Mouse (Mus musculus): ENCODE data around the gene Rif1.
"Not testable (repeated sequence)": the region's sequence is repeated elsewhere in the genome, so short reads cannot be mapped to it uniquely, and the experiment has no call there.

Rif1 gene

GRCm38 (mm10) chr2:52072065-52072490 lies 554 bp upstream of the Rif1 start:
- no peak for DNase-seq

DNA sequence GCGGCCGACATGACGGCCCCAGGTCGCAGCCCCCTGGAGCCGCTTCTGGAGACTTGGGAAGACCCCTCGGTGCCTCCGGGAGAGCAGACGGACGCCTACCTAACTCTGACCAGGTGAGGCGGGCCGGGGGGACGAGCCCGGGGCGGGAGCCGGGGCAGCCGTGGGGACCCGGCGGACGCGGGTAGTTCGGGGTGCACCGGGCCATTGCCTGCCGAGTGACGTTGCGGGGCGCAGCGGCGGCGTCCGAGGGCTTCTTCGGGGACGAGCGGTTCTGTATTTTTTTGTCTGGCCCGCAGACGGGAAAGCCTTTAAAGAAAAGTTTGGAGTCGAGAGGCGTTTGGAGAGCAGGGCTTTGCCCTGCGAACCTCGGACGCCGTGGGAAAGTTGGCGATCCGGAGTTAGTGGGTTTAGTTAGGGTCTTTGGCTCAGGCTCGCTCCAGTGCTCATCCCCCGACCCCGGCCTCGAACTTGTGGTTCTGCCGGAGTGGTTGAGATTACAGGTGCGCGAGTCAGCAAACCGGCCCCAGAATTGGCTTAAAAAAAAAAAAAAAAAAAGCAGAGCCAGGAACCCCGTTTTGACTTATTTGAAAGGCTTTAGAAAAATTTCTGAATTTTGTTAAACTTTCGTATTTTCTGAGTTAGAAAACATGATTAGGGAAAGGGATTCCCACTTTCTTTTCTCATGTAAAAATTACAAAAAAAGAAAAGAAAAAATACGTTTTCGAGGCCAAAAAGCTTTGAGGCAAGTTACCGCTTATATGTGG lies 691 bp downstream of the Rif1 start:
- no peak for DNase-seq

DNA sequence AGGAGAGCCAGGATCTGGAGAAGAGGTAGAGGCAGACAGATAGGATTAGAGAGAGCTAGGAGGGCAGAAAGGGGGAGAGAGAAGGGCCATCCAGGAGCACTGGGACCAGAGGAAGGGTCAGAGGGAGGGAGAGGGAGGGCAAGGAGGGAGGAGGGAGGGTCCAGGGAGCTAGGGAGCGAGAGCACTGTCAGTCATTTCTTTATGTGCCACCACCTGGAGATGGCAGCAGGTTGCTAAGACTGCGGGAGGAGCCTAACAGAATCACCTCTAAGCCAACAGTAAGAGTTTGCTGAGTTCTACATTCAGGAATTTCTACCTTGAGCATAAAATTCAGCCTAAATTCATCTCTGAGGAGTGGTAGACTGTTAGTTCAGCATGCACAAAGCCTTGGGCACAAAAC lies 6.0 kb downstream of the Rif1 start:
- no peak for DNase-seq

DNA sequence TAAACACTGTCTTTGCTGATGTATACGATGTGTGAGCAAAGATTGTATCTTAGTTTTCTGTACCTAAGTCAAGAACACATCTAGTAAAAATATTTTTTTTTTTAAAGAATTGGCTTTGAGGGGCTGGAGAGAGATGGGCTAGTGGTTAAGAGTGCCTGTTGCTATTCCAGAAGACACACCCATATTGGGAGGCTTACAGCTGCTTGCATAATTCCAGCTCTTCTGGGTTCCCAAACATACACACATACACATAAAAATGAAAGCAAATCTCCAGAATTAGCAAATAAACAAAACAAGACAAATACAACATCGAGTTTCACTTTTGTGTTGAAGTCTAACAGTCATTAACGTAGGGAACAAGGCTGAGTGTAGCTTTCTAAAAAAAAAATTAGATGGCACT lies 11.4 kb downstream of the Rif1 start:
- no peak for DNase-seq

DNA sequence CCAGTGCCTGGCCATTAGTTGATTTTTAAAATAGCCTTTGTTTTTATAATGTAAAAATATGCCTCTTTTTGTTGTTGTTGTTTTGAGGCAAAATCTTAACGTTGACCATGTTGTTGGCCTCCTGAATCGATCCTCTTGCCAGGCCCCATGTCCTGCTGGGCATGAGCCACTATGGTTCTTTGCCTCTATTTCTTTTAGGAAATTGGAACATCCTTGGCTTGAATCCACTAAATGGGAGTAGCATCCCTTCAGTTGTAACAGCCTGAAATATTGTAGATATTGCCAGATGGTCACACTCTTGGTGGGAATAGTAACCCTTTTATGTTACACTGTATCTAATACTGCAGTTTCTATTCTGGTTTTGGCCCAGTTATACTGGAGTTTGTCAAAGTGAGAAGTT lies 11.9 kb downstream of the Rif1 start:
- no peak for DNase-seq

GRCm38 (mm10) chr2:52114086-52114485 lies 41.5 kb downstream of the Rif1 start:
- no peak for DNase-seq

DNA sequence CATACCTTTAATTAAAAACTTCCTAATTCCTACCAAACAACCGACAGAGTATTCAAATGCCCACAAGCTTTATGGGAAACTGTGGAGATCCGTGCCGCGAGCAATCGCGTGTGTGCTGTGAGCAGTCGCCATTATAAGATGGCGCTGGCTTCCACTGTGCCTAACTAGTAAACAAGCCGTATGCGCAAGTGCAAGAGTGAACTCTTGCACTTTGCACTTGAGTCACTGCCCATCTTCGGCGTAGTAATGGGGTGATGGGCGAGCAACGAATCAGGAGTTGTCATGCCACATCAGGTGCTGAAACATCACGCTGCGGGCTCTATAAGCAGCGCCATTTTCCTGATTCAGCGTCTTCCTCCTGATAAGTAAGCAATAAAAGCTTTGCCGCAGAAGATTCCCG lies 58.7 kb downstream of the Rif1 start:
- DNase-seq = not testable (repeated sequence)

GRCm38 (mm10) chr2:52133351-52133750 lies 60.7 kb downstream of the Rif1 start:
- DNase-seq = no peak

- DNase-seq = no peak
Observed at GRCm38 (mm10) chr2:52153064-52153463, 80.4 kb downstream of the Rif1 start.

GRCm38 (mm10) chr2:52169243-52170005 lies 96.8 kb downstream of the Rif1 start:
- DNase-seq = no peak
